Mouse (Mus musculus) spleen, adult 2 months (tissue): ENCODE data around the gene Hacd3. TPM values are rescaled to one million over a fixed set of nuclear protein-coding genes. Genes with fewer than 3 reads are reported as not detected.

Experiments used
- DNase-seq, 2 experiments: peaks; one replicate each; pipeline versions ENCODE4 v3.0.0 to v3.0.0-alpha.2; 2012 to 2021; ENCODE audit warnings: low spot score in 2 of 2, low read depth in 1 of 2
- H3K27ac ChIP-seq: fragments of 200-500 bp; 2 replicates; pipeline ENCODE4 v1.5.1; 2012; ENCODE audit warnings: low read length, inconsistent platforms; ENCODE audit not compliant: insufficient read depth
- H3K27me3 ChIP-seq: fragments of 200-500 bp; 2 replicates; pipeline ENCODE4 v1.6.1; 2012; ENCODE audit warnings: mild to moderate bottlenecking, moderate library complexity, low read length, inconsistent platforms; ENCODE audit not compliant: control insufficient read depth, insufficient read depth
- H3K36me3 ChIP-seq: fragments of 200-500 bp; 2 replicates; pipeline ENCODE4 v1.6.1; 2012; ENCODE audit warnings: mild to moderate bottlenecking, low read length, inconsistent platforms; ENCODE audit not compliant: control insufficient read depth, insufficient read depth
- H3K4me1 ChIP-seq: fragments of 200-500 bp; 2 replicates; pipeline ENCODE4 v1.6.1; 2011; ENCODE audit warnings: inconsistent platforms; ENCODE audit not compliant: control insufficient read depth, insufficient read depth, insufficient read length
- H3K4me3 ChIP-seq: fragments of 200-500 bp; 2 replicates; pipeline ENCODE4 v1.5.1; 2011; ENCODE audit warnings: mild to moderate bottlenecking, inconsistent platforms; ENCODE audit not compliant: insufficient read depth, insufficient read length; ENCODE audit errors: extremely low read depth
- CTCF ChIP-seq: fragments of 200-500 bp; IDR thresholded peaks from 2 replicates; pipeline ENCODE4 v1.5.1; 2011; ENCODE audit warnings: mild to moderate bottlenecking, inconsistent platforms; ENCODE audit not compliant: insufficient read depth, insufficient read length, insufficient replicate concordance; ENCODE audit errors: extremely low read depth
- POLR2A ChIP-seq: fragments of 200-500 bp; IDR thresholded peaks from 2 replicates; pipeline ENCODE4 v1.6.1; 2011; ENCODE audit warnings: low read depth, low read length, inconsistent platforms
- WGBS: fragments of 180-500 bp; shearing (Covaris S2); methylation state at CpG from one replicate; pipeline ENCODE4 v1.1.7; 2018; 5-methylcytosine and 5-hydroxymethylcytosine counted together
- polyA plus RNA-seq: library from polyadenylated mRNA; depleted of rRNA; stranded (reverse); fragments of >200 nt; gene quantifications from 2 replicates; pipeline ENCODE4 v1.2.3, GENCODE M21; 2012

Gene Hacd3
- polyA plus RNA-seq, 1 experiment, result 12.4 TPM

DNA sequence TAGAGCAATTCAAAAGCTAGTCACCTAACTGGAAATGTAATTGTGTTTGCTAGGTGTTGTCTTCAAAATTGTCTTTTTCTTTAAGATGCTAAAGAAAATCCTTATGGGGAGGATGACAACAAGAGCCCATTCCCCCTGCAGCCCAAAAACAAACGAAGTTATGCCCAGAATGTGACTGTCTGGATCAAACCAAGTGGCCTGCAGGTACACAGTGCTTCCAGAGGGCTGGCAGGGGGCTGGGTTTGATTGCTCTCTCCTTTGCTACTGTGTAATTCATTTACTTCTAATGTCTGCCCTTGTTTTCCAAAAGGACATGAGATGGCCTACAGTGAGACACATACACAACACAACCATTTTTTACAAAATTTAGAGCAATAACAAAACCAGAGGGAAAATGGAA is 39.6 kb downstream of the Hacd3 start:
- TF ChIP-seq CTCF, result no peak
- no peak for TF ChIP-seq POLR2A
- peaks cover 41% of the 10 kb centered on the region for H3K36me3 ChIP-seq

DNA sequence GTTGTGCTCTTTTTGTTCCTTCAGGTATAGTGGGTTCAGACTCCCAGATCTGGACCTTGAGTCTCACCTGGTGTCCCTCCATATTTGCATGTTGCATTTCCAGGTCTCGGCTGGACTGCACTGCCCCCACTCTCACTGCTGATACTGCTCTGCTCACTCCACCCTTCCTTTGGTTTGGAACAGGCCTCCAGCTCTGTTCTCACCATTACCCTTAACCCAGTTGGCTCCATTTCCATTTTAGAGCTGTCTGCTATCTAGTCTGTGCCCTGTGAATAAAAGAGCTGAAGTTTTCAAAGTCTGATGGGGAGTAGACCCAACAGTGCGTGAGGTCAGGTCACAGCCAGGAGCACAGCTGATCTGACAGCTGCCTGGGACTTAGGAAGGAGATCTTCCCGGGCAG is 40.9 kb downstream of the Hacd3 start:
- no peak for TF ChIP-seq POLR2A
- TF ChIP-seq CTCF, result no peak
- WGBS, result 94% methylated on average over 3 of the region's 3 CpGs
- Histone ChIP-seq H3K27me3 (no peaks in the 10 kb centered on the region), H3K36me3 (peaks cover 42% of the 10 kb centered on the region), H3K27ac (no peak overlapping the region), H3K4me3 (no peak overlapping the region), H3K4me1 (no peaks in the 10 kb centered on the region)
- DNase-seq, result no peak

More for the DNA sequence above, 39.6 kb downstream of the Hacd3 start:
- no peak overlapping the region for H3K4me3 ChIP-seq
- DNase-seq, result no peak
- H3K27ac ChIP-seq, result no peak overlapping the region
- 86% methylated on average over 1 of the region's 1 CpGs for WGBS
- no peaks in the 10 kb centered on the region for H3K27me3 ChIP-seq
- no peaks in the 10 kb centered on the region for H3K4me1 ChIP-seq

DNA sequence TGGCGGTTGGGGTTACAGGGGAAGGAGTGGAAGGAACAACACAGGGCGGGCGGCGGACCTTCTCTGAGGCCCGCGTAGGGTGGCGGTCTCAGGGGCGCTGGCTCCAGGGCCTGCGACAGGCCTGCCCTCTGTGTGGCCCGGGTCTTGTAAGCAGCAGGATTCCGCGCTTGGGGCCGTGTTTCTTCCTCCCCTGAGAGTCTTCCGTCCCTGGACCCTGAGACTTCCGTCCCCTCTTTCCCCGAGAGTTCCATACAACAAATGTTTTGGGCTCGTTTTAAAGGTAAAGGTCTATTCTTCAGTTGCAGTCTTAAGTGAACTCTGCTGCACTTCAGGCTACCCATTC is 60.5 kb downstream of the Hacd3 start:
- no peaks in the 10 kb centered on the region for H3K27me3 ChIP-seq
- H3K27ac ChIP-seq, result peak overlapping the region; percentile 81
- TF ChIP-seq CTCF (no peak), POLR2A (no peak)
- peaks cover 10% of the 10 kb centered on the region for H3K36me3 ChIP-seq
- 0% methylated on average over 16 of the region's 17 CpGs for WGBS
- no peaks in the 10 kb centered on the region for H3K4me1 ChIP-seq
- H3K4me3 ChIP-seq, result peak overlapping the region; percentile 78
- no peak for DNase-seq

DNA sequence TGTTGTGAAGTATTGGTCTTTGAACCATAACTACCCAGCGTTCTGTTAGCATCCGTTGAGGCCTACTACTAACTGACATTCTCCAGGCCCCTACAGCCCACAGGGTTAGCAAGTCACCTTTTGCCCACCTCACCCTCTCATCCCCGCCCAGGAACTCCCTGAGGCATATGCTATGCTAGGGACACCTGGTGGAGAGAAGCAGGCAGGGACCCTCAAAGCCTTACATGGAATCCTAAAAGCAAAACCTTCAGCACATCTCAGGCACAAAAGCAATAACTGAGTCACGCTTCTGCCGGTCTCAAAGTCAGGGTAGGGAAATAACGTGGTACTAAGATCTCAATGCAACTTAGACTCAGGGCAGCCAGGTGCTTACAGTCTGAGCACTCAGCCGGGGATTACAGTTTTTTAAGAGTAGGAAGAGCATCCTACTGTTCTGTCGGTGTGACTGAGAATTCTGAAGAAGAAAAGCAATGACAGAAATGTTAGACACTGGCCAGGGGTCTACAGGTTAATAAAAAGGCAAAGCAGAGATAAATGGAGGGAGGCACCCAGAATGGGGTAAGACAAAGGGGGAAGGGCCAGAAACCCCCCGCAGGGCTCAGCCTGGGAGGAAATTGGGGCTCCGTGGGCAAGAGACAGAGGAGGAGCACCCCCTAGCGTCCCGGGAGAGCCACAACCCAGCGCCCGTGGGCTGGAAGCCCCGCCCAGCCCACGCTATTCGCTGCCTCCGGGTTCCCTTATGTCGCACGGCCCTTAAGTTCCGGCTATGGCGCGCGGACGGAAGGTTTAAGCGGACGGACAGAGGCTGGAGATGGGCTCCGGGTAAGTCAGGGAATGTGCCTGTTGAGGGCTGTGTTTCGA is 61.1 kb downstream of the Hacd3 start, which contains the start of gene Ints14:
Gene Ints14 (plus strand): TSS at position 789 of the 861 bp plus-strand sequence.
- WGBS, result 12% methylated on average over 29 of the region's 29 CpGs
- Histone ChIP-seq H3K27ac (peak within 1 kb of the TSS; percentile 81), H3K4me1 (no peaks in the 10 kb centered on the region), H3K4me3 (peak within 1 kb of the TSS; percentile 78), H3K27me3 (no peaks in the 10 kb centered on the region), H3K36me3 (peaks cover 7% of the 10 kb centered on the region)
- TF ChIP-seq POLR2A, result peak; percentile 52; the same call in 1 of the 2 replicates
- peak; percentile 84 for TF ChIP-seq CTCF
- peak; percentile 93 for DNase-seq

DNA sequence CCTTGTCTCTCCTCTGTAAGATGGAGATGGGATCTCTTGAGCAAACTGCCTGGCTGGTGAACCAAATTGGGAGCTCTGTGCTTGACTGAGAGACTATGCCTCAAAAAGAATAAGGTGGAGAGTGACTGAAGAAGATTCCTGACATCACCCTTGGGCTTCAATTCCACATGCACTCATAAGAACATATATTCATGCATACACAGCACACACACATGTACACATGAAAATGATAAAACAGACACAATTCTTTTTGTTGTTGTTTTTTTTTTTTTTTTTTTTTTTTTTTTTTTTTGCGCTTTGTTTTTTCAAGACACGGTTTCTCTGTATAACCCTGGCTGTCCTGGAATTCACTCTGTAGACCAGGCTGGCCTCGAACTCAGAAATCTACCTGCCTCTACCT is 64.2 kb downstream of the Hacd3 start:
- TF ChIP-seq POLR2A (no peak), CTCF (no peak)
- 91% methylated on average over 3 of the region's 3 CpGs for WGBS
- H3K4me3 ChIP-seq, result no peak overlapping the region

DNA sequence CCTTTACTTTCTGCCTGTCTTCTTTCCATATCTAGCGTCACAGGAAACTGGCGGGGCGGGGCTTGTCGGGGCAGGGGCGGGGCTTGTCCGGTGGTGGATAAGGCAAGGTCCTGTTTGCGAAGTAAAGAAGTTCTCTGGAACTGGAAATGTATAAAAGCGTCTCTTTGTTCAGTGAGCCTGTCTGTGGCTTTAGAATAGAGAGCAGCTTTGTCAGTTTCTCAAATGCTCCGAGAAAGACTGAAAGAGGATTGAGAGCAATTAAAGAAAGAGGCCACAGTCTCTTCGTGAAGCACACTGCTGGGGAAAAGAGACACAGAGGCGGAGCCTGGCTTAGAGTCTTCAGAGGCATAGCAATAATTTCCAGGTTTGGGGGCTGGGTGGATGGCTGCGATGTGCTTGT is 65.2 kb downstream of the Hacd3 start:
- no peak for TF ChIP-seq CTCF
- no peak for TF ChIP-seq POLR2A
- Histone ChIP-seq H3K27me3 (0 out of 2 replicates have a peak, but pooled peaks cover 3% of the 10 kb centered on the region), H3K4me3 (no peak overlapping the region), H3K4me1 (no peaks in the 10 kb centered on the region), H3K27ac (no peak overlapping the region), H3K36me3 (no peaks in the 10 kb centered on the region)
- DNase-seq, result peak in 1 of 2 experiments; percentile 21
- 8% methylated on average over 12 of the region's 12 CpGs for WGBS

More for the DNA sequence above, 64.2 kb downstream of the Hacd3 start:
- Histone ChIP-seq H3K4me1 (no peaks in the 10 kb centered on the region), H3K27ac (no peak overlapping the region), H3K36me3 (no peaks in the 10 kb centered on the region), H3K27me3 (0 out of 2 replicates have a peak, but pooled peaks cover 3% of the 10 kb centered on the region)
- DNase-seq, result no peak

DNA sequence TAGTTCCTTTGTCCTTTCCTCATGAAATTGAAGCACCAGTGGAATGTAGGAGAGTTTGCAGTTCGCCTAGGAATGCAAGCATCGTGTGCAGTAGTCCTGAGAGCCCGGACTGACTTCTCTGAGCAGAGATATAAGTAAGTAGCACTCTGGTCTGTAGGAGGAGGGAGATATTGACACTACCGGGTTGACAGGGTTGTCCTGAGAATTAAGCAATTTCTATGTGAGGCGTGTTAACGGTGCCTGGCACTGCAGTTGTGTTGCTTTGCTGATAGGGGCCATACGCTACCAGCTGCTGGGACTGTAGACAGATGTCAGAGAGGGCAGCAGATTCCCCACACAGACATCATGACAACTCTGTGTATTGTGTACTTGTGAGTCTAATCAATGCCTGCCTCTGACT is 68.3 kb downstream of the Hacd3 start:
- Histone ChIP-seq H3K27ac (no peak overlapping the region), H3K36me3 (no peaks in the 10 kb centered on the region), H3K4me1 (no peaks in the 10 kb centered on the region), H3K27me3 (0 out of 2 replicates have a peak, but pooled peaks cover 3% of the 10 kb centered on the region), H3K4me3 (no peak overlapping the region)
- 76% methylated on average over 7 of the region's 7 CpGs for WGBS
- DNase-seq, result no peak
- TF ChIP-seq POLR2A (no peak), CTCF (no peak)
